Mouse (Mus musculus) embryonic facial prominence, embryonic 15.5 days (tissue): ENCODE measurements around the gene Klk1b22. TPM values are rescaled to one million over a fixed set of nuclear protein-coding genes. Genes with fewer than 3 reads are reported as not detected.
"Not testable (repeated sequence)": the region's sequence is repeated elsewhere in the genome, so short reads cannot be mapped to it uniquely, and the experiment has no call there.

Source experiments
- ATAC-seq: fragments of 200-750 bp; cut with Nextera tagmentation; 2 replicates; pipeline ENCODE4 v1.8.0; 2017; ENCODE audit warnings: low read depth, moderate TSS enrichment; ENCODE audit not compliant: insufficient number of reproducible peaks, low FRiP score, low TSS enrichment
- H3K27ac ChIP-seq: fragments of 300-500 bp; sonication (generic); replicated peaks from 2 replicates; pipeline ENCODE4 v1.5.1; 2015; ENCODE audit warnings: mild to moderate bottlenecking, inconsistent platforms
- H3K27me3 ChIP-seq: fragments of 300-500 bp; sonication (generic); 2 replicates; pipeline ENCODE4 v1.6.1; 2015; ENCODE audit warnings: inconsistent platforms
- H3K36me3 ChIP-seq: fragments of 300-500 bp; sonication (generic); 2 replicates; pipeline ENCODE4 v1.6.1; 2015; ENCODE audit warnings: mild to moderate bottlenecking, inconsistent platforms
- H3K4me1 ChIP-seq: fragments of 300-500 bp; sonication (generic); 2 replicates; pipeline ENCODE4 v1.6.1; 2015; ENCODE audit warnings: inconsistent platforms
- H3K4me2 ChIP-seq: fragments of 300-500 bp; sonication (generic); replicated peaks from 2 replicates; pipeline ENCODE4 v1.6.1; 2015; ENCODE audit warnings: mild to moderate bottlenecking, inconsistent platforms
- H3K4me3 ChIP-seq: fragments of 300-500 bp; sonication (generic); replicated peaks from 2 replicates; pipeline ENCODE4 v1.5.1; 2015; ENCODE audit warnings: mild to moderate bottlenecking, inconsistent platforms
- H3K9ac ChIP-seq: fragments of 300-500 bp; sonication (generic); 2 replicates; pipeline ENCODE4 v1.6.1; 2015; ENCODE audit warnings: inconsistent platforms
- H3K9me3 ChIP-seq: fragments of 300-500 bp; sonication (generic); replicated peaks from 2 replicates; pipeline ENCODE4 v1.6.1; 2016; ENCODE audit warnings: inconsistent platforms
- WGBS: fragments of 180-500 bp; shearing (Covaris S2); methylation state at CpG from one replicate; pipeline ENCODE4 v1.1.7; 2015; 5-methylcytosine and 5-hydroxymethylcytosine counted together
- polyA plus RNA-seq: library from polyadenylated mRNA; unstranded; fragments of >200 nt; fragmentation: Nextera tagmentation; extraction: Ambion mirVana; gene quantifications from 2 replicates; pipeline ENCODE4 v1.2.1, GENCODE M21; 2015

Klk1b22 gene
- polyA plus RNA-seq = not detected in 2 replicates

DNA sequence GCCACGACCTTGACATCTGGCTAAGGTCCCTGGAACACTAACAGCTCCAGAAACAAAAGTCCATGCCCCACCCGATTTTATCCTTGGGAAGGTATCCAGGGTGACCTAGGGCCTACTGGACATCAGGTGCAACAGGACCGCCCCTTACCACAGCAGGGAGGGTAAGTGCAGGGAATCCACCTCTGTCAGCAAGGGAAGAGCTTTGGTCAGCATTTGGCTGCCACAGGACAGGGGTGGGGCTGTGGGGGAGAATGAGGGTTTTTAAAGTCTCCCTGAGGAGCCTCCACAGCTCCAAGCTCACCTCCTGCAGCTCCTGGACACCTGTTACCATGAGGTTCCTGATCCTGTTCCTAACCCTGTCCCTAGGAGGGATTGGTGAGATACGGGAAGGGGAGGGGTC lies at the start of gene Klk1b22:
Klk1b22 (plus strand) TSS at position 301 of the 400 bp plus-strand sequence.
- no peak within 1 kb of the TSS for H3K27ac ChIP-seq
- no peak for ATAC-seq
- H3K4me3 ChIP-seq = no peak within 1 kb of the TSS
- H3K9ac ChIP-seq = no peak within 1 kb of the TSS
- no peaks in the 10 kb centered on the region for H3K4me1 ChIP-seq
- no peaks in the 10 kb centered on the region for H3K36me3 ChIP-seq
- no peaks in the 10 kb centered on the region for H3K27me3 ChIP-seq
- H3K9me3 ChIP-seq = no peaks in the 10 kb centered on the region
- 63% methylated on average over 4 of the region's 4 CpGs for WGBS
- no peak within 1 kb of the TSS for H3K4me2 ChIP-seq

GRCm38 (mm10) chr7:44072117-44072516 lies 40.4 kb upstream of the Klk1b22 start:
- H3K36me3 ChIP-seq = no peaks in the 10 kb centered on the region
- no peaks in the 10 kb centered on the region for H3K4me1 ChIP-seq
- H3K9ac ChIP-seq = no peak overlapping the region
- no peaks in the 10 kb centered on the region for H3K9me3 ChIP-seq
- H3K27ac ChIP-seq = no peak overlapping the region
- ATAC-seq = no peak
- no peak overlapping the region for H3K4me2 ChIP-seq
- no peaks in the 10 kb centered on the region for H3K27me3 ChIP-seq
- WGBS = 71% methylated on average over 2 of the region's 2 CpGs
- H3K4me3 ChIP-seq = no peak overlapping the region

DNA sequence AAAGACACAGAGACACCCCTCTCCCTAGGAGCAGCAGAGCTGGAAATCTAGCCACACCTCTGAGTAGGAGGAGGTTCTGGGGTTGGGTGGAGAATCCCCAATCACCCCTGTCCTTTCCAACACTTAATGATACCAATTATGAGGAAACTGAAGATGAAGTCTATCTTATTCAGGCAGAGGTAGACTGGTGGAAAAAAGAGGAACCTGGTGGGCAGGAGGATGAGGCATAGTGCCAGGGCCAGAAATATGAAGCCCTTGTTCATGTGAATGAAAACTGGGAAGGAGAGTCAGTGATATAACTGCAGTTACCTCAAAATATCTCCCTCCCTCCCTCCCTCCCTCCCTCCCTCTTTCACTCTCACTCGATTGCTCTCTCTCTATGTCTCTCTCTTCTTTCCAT lies 34.8 kb upstream of the Klk1b22 start:
- Histone ChIP-seq H3K9ac (no peak overlapping the region), H3K9me3 (no peaks in the 10 kb centered on the region), H3K4me3 (no peak overlapping the region), H3K4me1 (no peaks in the 10 kb centered on the region), H3K27me3 (no peaks in the 10 kb centered on the region), H3K36me3 (no peaks in the 10 kb centered on the region), H3K4me2 (no peak overlapping the region), H3K27ac (no peak overlapping the region)
- WGBS = 67% methylated on average over 1 of the region's 1 CpGs
- no peak for ATAC-seq

- no peak for ATAC-seq
- H3K27ac ChIP-seq = no peak overlapping the region
- H3K9me3 ChIP-seq = no peaks in the 10 kb centered on the region
- WGBS = 74% methylated on average over 1 of the region's 1 CpGs
- no peaks in the 10 kb centered on the region for H3K36me3 ChIP-seq
- no peaks in the 10 kb centered on the region for H3K27me3 ChIP-seq
- no peak overlapping the region for H3K9ac ChIP-seq
- H3K4me1 ChIP-seq = no peaks in the 10 kb centered on the region
- no peak overlapping the region for H3K4me3 ChIP-seq
- H3K4me2 ChIP-seq = no peak overlapping the region
Measured at GRCm38 (mm10) chr7:44096111-44096510, 16.4 kb upstream of the Klk1b22 start.

DNA sequence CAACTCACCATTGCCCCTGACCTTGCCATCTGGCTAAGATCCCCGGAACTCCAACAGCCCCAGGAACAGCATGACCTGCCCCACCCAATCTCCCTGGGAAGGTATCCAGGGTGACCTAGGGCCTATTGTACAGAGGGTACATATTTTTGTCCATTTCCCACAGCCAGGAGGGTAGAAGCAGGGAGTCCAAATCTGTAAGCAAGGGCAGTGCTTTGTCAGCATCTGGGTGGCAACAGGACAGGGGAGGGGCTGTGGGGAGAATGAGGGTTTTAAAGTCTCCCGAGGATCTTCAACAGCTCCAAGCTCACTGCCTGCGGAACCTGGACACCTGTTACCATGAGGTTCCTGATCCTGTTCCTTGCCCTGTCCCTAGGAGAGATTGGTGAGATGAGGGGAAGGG lies 10.4 kb upstream of the Klk1b22 start, which contains the start of gene Klk1b21:
Klk1b21 (plus strand) TSS at position 301 of the 400 bp plus-strand sequence.
- ATAC-seq, H3K4me1 ChIP-seq, H3K4me3 ChIP-seq, H3K27me3 ChIP-seq, H3K36me3 ChIP-seq, H3K9me3 ChIP-seq, H3K27ac ChIP-seq, H3K9ac ChIP-seq, H3K4me2 ChIP-seq: not testable (repeated sequence)
- WGBS = 84% methylated on average over 3 of the region's 3 CpGs

DNA sequence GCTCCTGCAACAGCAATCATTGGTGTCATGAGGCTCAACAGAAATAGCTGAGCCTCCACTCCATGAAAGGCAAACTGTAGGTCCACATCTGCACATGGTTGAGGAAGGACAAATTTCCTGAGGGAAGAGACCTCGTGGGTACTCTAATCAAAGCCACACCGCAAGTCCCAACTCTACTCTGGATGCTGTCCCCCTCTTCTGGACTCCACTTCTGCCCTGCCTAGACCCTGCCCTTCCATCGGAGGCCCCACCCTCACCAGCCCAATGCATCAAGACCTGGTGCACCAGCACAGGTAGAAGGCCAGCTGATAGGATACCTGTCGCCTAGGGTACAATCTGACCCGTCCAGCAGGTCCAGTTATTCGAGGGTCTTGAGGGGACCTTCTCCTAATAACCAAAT lies 11.0 kb downstream of the Klk1b22 start:
- Histone ChIP-seq H3K9ac (no peak overlapping the region), H3K27me3 (no peaks in the 10 kb centered on the region), H3K36me3 (no peaks in the 10 kb centered on the region), H3K9me3 (no peaks in the 10 kb centered on the region), H3K27ac (no peak overlapping the region), H3K4me2 (no peak overlapping the region), H3K4me3 (no peak overlapping the region), H3K4me1 (no peaks in the 10 kb centered on the region)
- no peak for ATAC-seq
- 76% methylated on average over 6 of the region's 6 CpGs for WGBS

DNA sequence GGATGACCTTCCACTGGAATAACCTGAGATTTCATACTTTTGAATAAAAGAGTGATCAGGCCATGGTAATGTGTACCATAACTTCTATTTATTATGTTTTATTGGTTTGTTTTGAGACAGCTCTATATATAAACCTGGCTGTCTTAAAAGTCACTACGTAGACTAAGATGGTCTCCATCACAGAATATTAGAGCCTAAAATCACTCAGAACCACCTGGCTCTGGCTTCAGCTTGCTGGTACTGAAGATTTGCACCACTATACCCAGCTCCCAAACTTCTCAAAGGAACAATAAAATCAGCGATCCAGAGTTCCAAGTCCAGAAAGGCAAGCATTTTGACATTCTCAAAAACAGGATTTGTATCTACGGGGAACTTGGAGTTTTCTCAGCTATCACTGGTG lies 24.0 kb downstream of the Klk1b22 start, which contains the start of gene Klk1b16:
Klk1b16 (plus strand) TSS at position 301 of the 400 bp plus-strand sequence.
- no peaks in the 10 kb centered on the region for H3K27me3 ChIP-seq
- H3K36me3 ChIP-seq = no peaks in the 10 kb centered on the region
- H3K4me3 ChIP-seq = no peak within 1 kb of the TSS
- no peaks in the 10 kb centered on the region for H3K9me3 ChIP-seq
- H3K9ac ChIP-seq = no peak within 1 kb of the TSS
- no peak for ATAC-seq
- WGBS = 91% methylated on average over 3 of the region's 3 CpGs
- H3K4me2 ChIP-seq = no peak within 1 kb of the TSS
- no peaks in the 10 kb centered on the region for H3K4me1 ChIP-seq
- H3K27ac ChIP-seq = no peak within 1 kb of the TSS

Other genes starting within 250 kb of the Klk1b22 start
- gene Klk4, start 231.5 kb upstream of the Klk1b22 start, polyA plus RNA-seq = 0.13 and 0.21 TPM in 2 replicates
- 0.20 TPM in 1 of 2 replicates, not detected in the other for gene Klk15, start 178.9 kb upstream of the Klk1b22 start, polyA plus RNA-seq
- gene Klk1b8, start 162.0 kb upstream of the Klk1b22 start, polyA plus RNA-seq = not detected in 2 replicates
- not detected in 2 replicates for gene Klk1b1, start 145.9 kb upstream of the Klk1b22 start, polyA plus RNA-seq
- gene Klk1b9, start 136.6 kb upstream of the Klk1b22 start, polyA plus RNA-seq = not detected in 2 replicates
- gene Klk1b11, start 116.8 kb upstream of the Klk1b22 start, polyA plus RNA-seq = not detected in 2 replicates
- gene Klk1b26, start 100.5 kb upstream of the Klk1b22 start, polyA plus RNA-seq = 0.27 and 0.39 TPM in 2 replicates
- gene Klk1b27, start 60.4 kb upstream of the Klk1b22 start, polyA plus RNA-seq = not detected in 2 replicates
- gene Klk1b21, start 10.3 kb upstream of the Klk1b22 start, polyA plus RNA-seq = not detected in 2 replicates
- gene Klk1b16, start 24.1 kb downstream of the Klk1b22 start, polyA plus RNA-seq = not detected in 2 replicates
- gene Klk1b24, start 75.6 kb downstream of the Klk1b22 start, polyA plus RNA-seq = not detected in 2 replicates
- gene Klk1b3, start 85.5 kb downstream of the Klk1b22 start, polyA plus RNA-seq = not detected in 2 replicates
- gene Klk1b4, start 94.8 kb downstream of the Klk1b22 start, polyA plus RNA-seq = not detected in 2 replicates
- gene Klk1b5, start 103.3 kb downstream of the Klk1b22 start, polyA plus RNA-seq = not detected in 2 replicates
- gene Klk1, start 112.7 kb downstream of the Klk1b22 start, polyA plus RNA-seq = not detected in 2 replicates
- gene Gm36864, start 123.5 kb downstream of the Klk1b22 start, polyA plus RNA-seq = 0.24 TPM in 1 of 2 replicates, not detected in the other
- 1.1 and 1.3 TPM in 2 replicates for gene 1700028J19Rik, start 134.0 kb downstream of the Klk1b22 start, polyA plus RNA-seq
- 151 and 162 TPM in 2 replicates for gene 2410002F23Rik, start 134.0 kb downstream of the Klk1b22 start, polyA plus RNA-seq
- gene Acp4, start 144.7 kb downstream of the Klk1b22 start, polyA plus RNA-seq = 0.23 and 0.30 TPM in 2 replicates
- gene Gm15517, start 148.8 kb downstream of the Klk1b22 start, polyA plus RNA-seq = not detected in 2 replicates
- 26.1 and 28.1 TPM in 2 replicates for gene Clec11a, start 194.2 kb downstream of the Klk1b22 start, polyA plus RNA-seq
- gene Shank1, start 197.6 kb downstream of the Klk1b22 start, polyA plus RNA-seq = 3.7 and 6.1 TPM in 2 replicates